Mouse (Mus musculus): ENCODE results near the gene 9530053A07Rik. TPM values are rescaled to one million over a fixed set of nuclear protein-coding genes. Genes with fewer than 3 reads are reported as not detected.

9530053A07Rik gene
- total and polyA plus RNA-seq, 3 experiments, result not detected

- no peak overlapping the region for H3K9ac ChIP-seq (ENCODE audit: control insufficient read depth, low read depth, low read length, poor library complexity, severe bottlenecking)
- no peaks in the 10 kb centered on the region for H3K79me2 ChIP-seq (ENCODE audit: control insufficient read depth, insufficient read depth, low read length, poor library complexity)
- H3K36me3 ChIP-seq (ENCODE audit: control insufficient read depth in 1 of 2, insufficient read depth in 2 of 2, low read length in 2 of 2), result no peaks in the 10 kb centered on the region
- H3K27ac ChIP-seq (ENCODE audit: control insufficient read depth, low read depth, low read length), result no peak overlapping the region
- H3K27me3 ChIP-seq (ENCODE audit: control insufficient read depth in 1 of 2, insufficient read depth in 2 of 2, low read length in 2 of 2), result no peaks in the 10 kb centered on the region
- no peak for TF ChIP-seq MAFK (IDR thresholded peaks at IDR 0.05; ENCODE audit: borderline replicate concordance, low read depth, low read length)
- no peak for TF ChIP-seq ZKSCAN1 (IDR thresholded peaks at IDR 0.05; ENCODE audit: low read depth, low read length)
- TF ChIP-seq MAX (IDR thresholded peaks at IDR 0.05; ENCODE audit: low read length), result no peak
- H3K9me3 ChIP-seq (replicated peaks; ENCODE audit: insufficient read depth, low read length), result no peaks in the 10 kb centered on the region
- H3K4me3 ChIP-seq (ENCODE audit: control insufficient read depth in 1 of 2, insufficient read depth in 1 of 2, low read depth in 2 of 2, low read length in 2 of 2), result no peak overlapping the region
- H3K4me1 ChIP-seq (ENCODE audit: control insufficient read depth in 1 of 2, insufficient read depth in 2 of 2, low read length in 2 of 2), result no peaks in the 10 kb centered on the region
- DNase-seq (ENCODE audit: low read depth, low spot score), result no peak
Measured at GRCm38 (mm10) chr7:28086236-28086635, 43.0 kb upstream of the 9530053A07Rik start.

- H3K4me3 ChIP-seq (ENCODE audit: control insufficient read depth in 1 of 2, insufficient read depth in 1 of 2, low read depth in 2 of 2, low read length in 2 of 2), result no peak overlapping the region
- no peaks in the 10 kb centered on the region for H3K27me3 ChIP-seq (ENCODE audit: control insufficient read depth in 1 of 2, insufficient read depth in 2 of 2, low read length in 2 of 2)
- TF ChIP-seq HCFC1 (IDR thresholded peaks at IDR 0.05; ENCODE audit: low read depth, low read length) (no peak), POLR2AphosphoS2 (IDR thresholded peaks at IDR 0.05; ENCODE audit: low read length) (no peak), MEF2A (IDR thresholded peaks at IDR 0.05; ENCODE audit: extremely low read depth, insufficient replicate concordance, low read depth, low read length, poor library complexity, severe bottlenecking) (no peak), MAX (IDR thresholded peaks at IDR 0.05; ENCODE audit: low read length) (no peak), NRF1 (IDR thresholded peaks at IDR 0.05; ENCODE audit: insufficient read depth, low read depth, low read length, poor library complexity, severe bottlenecking) (no peak), ETS1 (IDR thresholded peaks at IDR 0.05; ENCODE audit: low read depth, low read length) (no peak), USF1 (IDR thresholded peaks at IDR 0.05; ENCODE audit: low read depth, low read length) (no peak), MXI1 (IDR thresholded peaks at IDR 0.05; ENCODE audit: low read depth, low read length) (no peak)
- no peak for DNase-seq (ENCODE audit: low read depth, low spot score)
- no peaks in the 10 kb centered on the region for H3K79me2 ChIP-seq (ENCODE audit: control insufficient read depth, insufficient read depth, low read length, poor library complexity)
- H3K9me3 ChIP-seq (replicated peaks; ENCODE audit: insufficient read depth, low read length), result no peaks in the 10 kb centered on the region
- H3K9ac ChIP-seq (ENCODE audit: control insufficient read depth, low read depth, low read length, poor library complexity, severe bottlenecking), result no peak overlapping the region
- no peaks in the 10 kb centered on the region for H3K4me1 ChIP-seq (ENCODE audit: control insufficient read depth in 1 of 2, insufficient read depth in 2 of 2, low read length in 2 of 2)
- no peaks in the 10 kb centered on the region for H3K36me3 ChIP-seq (ENCODE audit: control insufficient read depth in 1 of 2, insufficient read depth in 2 of 2, low read length in 2 of 2)
- no peak overlapping the region for H3K27ac ChIP-seq (ENCODE audit: control insufficient read depth, low read depth, low read length)
Measured at GRCm38 (mm10) chr7:28093541-28093940, 35.7 kb upstream of the 9530053A07Rik start.

GRCm38 (mm10) chr7:28099101-28099500 lies 30.2 kb upstream of the 9530053A07Rik start:
- Histone ChIP-seq H3K36me3 (ENCODE audit: control insufficient read depth in 1 of 2, insufficient read depth in 2 of 2, low read length in 2 of 2) (no peaks in the 10 kb centered on the region), H3K4me1 (ENCODE audit: control insufficient read depth in 1 of 2, insufficient read depth in 2 of 2, low read length in 2 of 2) (no peaks in the 10 kb centered on the region), H3K79me2 (ENCODE audit: control insufficient read depth, insufficient read depth, low read length, poor library complexity) (no peaks in the 10 kb centered on the region), H3K27ac (ENCODE audit: control insufficient read depth, low read depth, low read length) (no peak overlapping the region), H3K9me3 (replicated peaks; ENCODE audit: insufficient read depth, low read length) (no peaks in the 10 kb centered on the region), H3K9ac (ENCODE audit: control insufficient read depth, low read depth, low read length, poor library complexity, severe bottlenecking) (no peak overlapping the region), H3K27me3 (ENCODE audit: control insufficient read depth in 1 of 2, insufficient read depth in 2 of 2, low read length in 2 of 2) (no peaks in the 10 kb centered on the region), H3K4me3 (ENCODE audit: control insufficient read depth in 1 of 2, insufficient read depth in 1 of 2, low read depth in 2 of 2, low read length in 2 of 2) (no peak overlapping the region)
- DNase-seq (ENCODE audit: low read depth, low spot score), result no peak
- TF ChIP-seq CHD1 (IDR thresholded peaks at IDR 0.05; ENCODE audit: low read depth, low read length) (no peak), ZNF384 (IDR thresholded peaks at IDR 0.05; ENCODE audit: low read depth, low read length) (no peak), MXI1 (IDR thresholded peaks at IDR 0.05; ENCODE audit: low read depth, low read length) (no peak), MAFK (IDR thresholded peaks at IDR 0.05; ENCODE audit: borderline replicate concordance, low read depth, low read length) (no peak), ZC3H11A (IDR thresholded peaks at IDR 0.05; ENCODE audit: low read depth, low read length) (no peak), ETS1 (IDR thresholded peaks at IDR 0.05; ENCODE audit: low read depth, low read length) (no peak), CTCF (IDR thresholded peaks at IDR 0.05 in 2 of 3, conservative IDR thresholded peaks at IDR 0.05 in 1 of 3; ENCODE audit: control insufficient read depth in 1 of 3, insufficient read depth in 1 of 3, low read depth in 2 of 3, low read length in 3 of 3, poor library complexity in 1 of 3, severe bottlenecking in 1 of 3) (no peak), RAD21 (IDR thresholded peaks at IDR 0.05; ENCODE audit: low read depth, low read length) (no peak)

Measured in MEL (cell line).